Mouse (Mus musculus) neural tube, embryonic 13.5 days (tissue): ENCODE measurements around the gene Gjc2. TPM values are rescaled to one million over a fixed set of nuclear protein-coding genes. Genes with fewer than 3 reads are reported as not detected.
A peak's percentile ranks its signal among the peaks of the same experiment; 100 is the strongest.

ENCODE experiments used
- ATAC-seq: fragments of 200-750 bp; cut with Nextera tagmentation; 2 replicates; pipeline ENCODE4 v1.8.0; 2017; ENCODE audit warnings: low read depth, mild to moderate bottlenecking, moderate TSS enrichment, moderate library complexity
- H3K27ac ChIP-seq: fragments of 300-500 bp; sonication (generic); replicated peaks from 2 replicates; pipeline ENCODE4 v1.5.1; 2015; ENCODE audit warnings: moderate library complexity, mild to moderate bottlenecking, inconsistent platforms
- H3K27me3 ChIP-seq: fragments of 300-500 bp; sonication (generic); 2 replicates; pipeline ENCODE4 v1.6.1; 2015; ENCODE audit warnings: mild to moderate bottlenecking, inconsistent platforms
- H3K36me3 ChIP-seq: fragments of 300-500 bp; sonication (generic); 2 replicates; pipeline ENCODE4 v1.6.1; 2015; ENCODE audit warnings: mild to moderate bottlenecking, inconsistent platforms
- H3K4me1 ChIP-seq: fragments of 300-500 bp; sonication (generic); replicated peaks from 2 replicates; pipeline ENCODE4 v1.6.1; 2015; ENCODE audit warnings: inconsistent platforms
- H3K4me2 ChIP-seq: fragments of 300-500 bp; sonication (generic); 2 replicates; pipeline ENCODE4 v1.6.1; 2015; ENCODE audit warnings: inconsistent platforms, mild to moderate bottlenecking, moderate library complexity
- H3K4me3 ChIP-seq: fragments of 300-500 bp; sonication (generic); 2 replicates; pipeline ENCODE4 v1.5.1; 2015; ENCODE audit warnings: mild to moderate bottlenecking, inconsistent platforms
- H3K9ac ChIP-seq: fragments of 300-500 bp; sonication (generic); 2 replicates; pipeline ENCODE4 v1.6.1; 2015; ENCODE audit warnings: moderate library complexity, mild to moderate bottlenecking, inconsistent platforms
- H3K9me3 ChIP-seq: fragments of 300-500 bp; sonication (generic); 2 replicates; pipeline ENCODE4 v1.6.1; 2016; ENCODE audit warnings: inconsistent platforms
- WGBS: fragments of 180-500 bp; shearing (Covaris S2); methylation state at CpG from one replicate; pipeline ENCODE4 v1.1.7; 2015; 5-methylcytosine and 5-hydroxymethylcytosine counted together
- polyA plus RNA-seq: library from polyadenylated mRNA; unstranded; fragments of >200 nt; fragmentation: Nextera tagmentation; extraction: Ambion mirVana; gene quantifications from 2 replicates; pipeline ENCODE4 v1.2.1, GENCODE M21; 2015

Gjc2 gene
- polyA plus RNA-seq, 1 experiment from 2014 or later, result 0.17 TPM

DNA sequence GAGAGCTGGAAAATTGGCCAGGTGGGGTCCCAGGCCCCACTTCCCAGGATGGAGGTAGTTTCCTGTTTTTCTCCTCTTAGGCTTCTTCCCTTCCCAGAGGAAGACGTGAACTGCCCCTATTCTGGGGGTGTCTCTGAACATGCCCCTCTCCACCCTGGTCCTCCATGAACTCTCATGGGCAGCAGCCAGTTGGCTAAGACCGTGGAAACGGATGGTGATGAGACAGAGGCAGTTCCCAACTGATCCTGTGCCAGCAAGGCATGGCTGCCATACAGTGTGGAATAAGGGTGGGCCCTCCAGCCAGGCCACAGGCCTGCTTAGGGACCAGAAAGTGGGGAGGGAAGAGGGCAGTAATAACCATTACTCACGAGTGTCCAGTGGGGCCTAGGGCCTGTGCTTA is 12.5 kb downstream of the Gjc2 start:
- H3K27me3 ChIP-seq, result peaks cover 32% of the 10 kb centered on the region
- no peak overlapping the region for H3K4me2 ChIP-seq
- no peak overlapping the region for H3K27ac ChIP-seq
- WGBS, result 69% methylated on average over 4 of the region's 4 CpGs
- H3K4me3 ChIP-seq, result no peak overlapping the region
- no peaks in the 10 kb centered on the region for H3K36me3 ChIP-seq
- no peak for ATAC-seq
- H3K9ac ChIP-seq, result no peak overlapping the region
- H3K9me3 ChIP-seq, result no peaks in the 10 kb centered on the region
- H3K4me1 ChIP-seq, result no peaks in the 10 kb centered on the region; the same call in 1 of the 2 replicates

DNA sequence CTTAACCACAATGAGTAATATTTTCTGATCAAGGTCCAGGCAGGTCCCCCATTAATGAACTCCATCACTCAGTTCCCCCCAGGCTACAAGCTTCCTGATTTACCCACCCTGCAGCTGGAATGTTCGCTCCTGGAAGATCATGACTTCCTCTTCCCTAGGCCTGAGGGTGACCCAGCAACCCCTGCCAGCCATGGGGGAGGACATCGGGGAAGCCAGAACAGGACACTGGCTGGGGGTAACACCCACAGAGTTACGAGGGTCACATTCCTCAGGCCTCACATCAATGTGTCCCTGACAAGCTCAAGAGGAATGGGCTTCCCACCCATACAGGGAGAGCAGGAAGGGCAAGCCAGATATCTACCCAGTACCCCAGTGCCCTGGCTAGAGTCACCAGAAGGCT is 13.2 kb downstream of the Gjc2 start:
- Histone ChIP-seq H3K27ac (no peak overlapping the region), H3K36me3 (no peaks in the 10 kb centered on the region), H3K4me3 (no peak overlapping the region), H3K4me1 (no peaks in the 10 kb centered on the region; the same call in 1 of the 2 replicates), H3K9me3 (no peaks in the 10 kb centered on the region), H3K4me2 (no peak overlapping the region), H3K27me3 (peaks cover 24% of the 10 kb centered on the region), H3K9ac (no peak overlapping the region)
- no peak for ATAC-seq
- 70% methylated on average over 3 of the region's 3 CpGs for WGBS

DNA sequence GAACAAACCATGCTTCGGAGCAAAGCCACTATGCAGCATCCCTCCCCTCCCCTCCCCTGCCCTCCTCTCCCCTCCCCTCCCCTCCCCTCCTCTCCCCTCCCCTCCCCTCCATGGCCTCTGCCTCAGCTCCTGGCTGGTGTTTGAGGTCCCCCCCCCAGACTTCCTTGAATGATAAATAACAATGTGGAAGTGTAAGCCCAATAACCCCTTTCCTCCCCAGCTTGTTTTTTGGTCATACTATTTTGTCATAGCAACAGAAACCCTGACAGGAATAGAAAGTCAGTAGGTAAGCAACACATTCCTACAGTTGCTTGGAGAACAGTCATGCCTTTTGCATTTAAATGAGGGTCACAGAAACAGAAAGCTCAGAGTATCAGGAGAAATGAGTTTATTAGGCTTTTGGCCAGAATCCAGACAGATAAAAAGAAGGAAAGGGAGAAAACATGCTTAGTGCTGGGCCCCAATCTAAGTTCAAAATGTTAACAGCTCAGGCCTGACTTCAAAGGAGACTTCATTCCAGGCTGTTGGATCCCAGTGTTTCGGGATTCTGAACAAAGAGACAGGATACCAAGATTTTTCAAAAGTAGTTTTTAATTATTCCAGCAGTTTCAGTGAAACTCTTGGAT is 17.3 kb downstream of the Gjc2 start:
- H3K4me2 ChIP-seq, result no peak overlapping the region
- H3K36me3 ChIP-seq, result peaks cover 6% of the 10 kb centered on the region; the same call in 1 of the 2 replicates
- H3K4me1 ChIP-seq, result peaks cover 22% of the 10 kb centered on the region
- ATAC-seq, result no peak
- no peak overlapping the region for H3K4me3 ChIP-seq
- no peak overlapping the region for H3K27ac ChIP-seq
- no peaks in the 10 kb centered on the region for H3K9me3 ChIP-seq
- WGBS, result 51% methylated on average over 2 of the region's 2 CpGs
- H3K27me3 ChIP-seq, result no peaks in the 10 kb centered on the region
- no peak overlapping the region for H3K9ac ChIP-seq

DNA sequence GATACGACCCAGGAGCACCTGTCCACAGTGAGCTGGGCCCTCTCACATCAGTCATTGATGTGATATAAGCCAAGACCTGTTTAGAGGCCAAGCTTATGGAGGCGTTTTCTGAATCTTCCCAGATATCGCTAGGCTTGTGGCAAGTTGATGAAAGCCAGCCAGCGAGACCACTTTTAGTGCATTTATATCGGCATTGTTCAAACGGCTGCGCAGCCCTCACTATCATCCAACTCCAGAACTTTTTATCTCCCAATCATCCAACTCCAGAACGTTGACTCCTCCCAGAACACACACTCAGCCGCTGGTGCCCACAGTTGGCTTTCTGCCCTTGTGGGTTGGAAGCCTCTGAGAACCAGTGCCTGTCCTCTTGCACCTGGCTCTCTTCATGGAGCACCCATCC is 18.6 kb downstream of the Gjc2 start:
- peak overlapping the region; percentile 69 for H3K4me2 ChIP-seq
- no peak for ATAC-seq
- no peaks in the 10 kb centered on the region for H3K9me3 ChIP-seq
- H3K36me3 ChIP-seq, result peaks cover 8% of the 10 kb centered on the region; the same call in 1 of the 2 replicates
- no peak overlapping the region for H3K9ac ChIP-seq
- no peaks in the 10 kb centered on the region for H3K27me3 ChIP-seq
- 84% methylated on average over 9 of the region's 9 CpGs for WGBS
- H3K4me3 ChIP-seq, result peak overlapping the region; percentile 58
- H3K4me1 ChIP-seq, result peaks cover 22% of the 10 kb centered on the region
- H3K27ac ChIP-seq, result peak overlapping the region; percentile 98; the same call in 1 of the 2 replicates

DNA sequence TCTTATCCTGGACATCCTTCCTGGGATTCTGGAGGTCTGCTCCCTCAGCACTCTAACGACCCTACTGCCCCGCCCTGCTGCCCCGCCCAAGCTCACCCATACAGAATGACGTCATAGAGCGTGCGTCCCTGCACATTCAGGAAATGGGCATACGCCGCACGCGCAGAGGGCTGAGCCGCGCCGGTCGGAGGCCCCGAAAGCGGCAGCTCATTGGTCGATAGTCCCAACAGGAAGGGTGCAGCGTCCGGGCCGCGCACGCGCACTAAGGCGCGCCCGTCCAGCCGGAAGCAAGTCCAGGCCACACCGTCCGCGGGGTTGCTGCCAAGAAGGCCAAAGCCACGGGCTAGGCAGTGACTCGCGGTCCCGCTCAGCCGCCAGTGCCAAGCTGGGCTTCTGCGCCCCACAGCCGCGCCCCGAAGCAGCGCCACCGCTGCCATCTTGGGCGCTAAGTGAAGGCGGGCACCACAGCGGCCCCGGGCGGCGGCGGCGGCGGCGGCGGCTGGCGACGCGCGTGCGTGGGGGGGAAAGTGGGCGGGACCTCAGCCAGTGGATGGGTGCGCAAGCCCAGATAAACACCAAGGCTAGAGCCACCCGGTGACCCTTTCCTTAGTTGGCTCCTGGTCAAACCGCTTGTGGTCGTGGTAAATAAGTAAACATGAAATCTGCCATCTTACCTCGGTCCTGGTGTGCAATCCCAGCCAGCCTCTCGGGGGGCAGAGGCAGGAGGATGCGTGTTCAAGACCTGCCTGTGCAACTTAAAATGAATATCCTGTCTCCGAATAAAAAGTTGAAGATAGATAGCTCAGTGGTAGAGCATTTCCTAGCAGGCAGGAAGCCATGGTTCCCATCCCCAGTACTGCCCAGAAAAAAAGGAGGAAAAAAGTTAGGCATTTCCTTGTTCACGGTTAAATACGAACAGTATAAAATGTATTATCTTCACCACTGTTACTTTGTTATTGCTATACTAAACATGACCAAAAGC is 19.5 kb downstream of the Gjc2 start, which contains the start of gene Iba57:
Gene Iba57, minus strand, starts transcription at position 485 of the 982 bp plus-strand sequence.
- Histone ChIP-seq H3K36me3 (peaks cover 11% of the 10 kb centered on the region; the same call in 1 of the 2 replicates), H3K9me3 (no peaks in the 10 kb centered on the region), H3K27me3 (no peaks in the 10 kb centered on the region), H3K4me2 (peak within 1 kb of the TSS; percentile 69), H3K4me1 (peaks cover 22% of the 10 kb centered on the region), H3K27ac (peak within 1 kb of the TSS; percentile 98), H3K9ac (peak within 1 kb of the TSS; percentile 78), H3K4me3 (peak within 1 kb of the TSS; percentile 58)
- WGBS, result 3% methylated on average over 68 of the region's 68 CpGs
- ATAC-seq, result peak; percentile 98

DNA sequence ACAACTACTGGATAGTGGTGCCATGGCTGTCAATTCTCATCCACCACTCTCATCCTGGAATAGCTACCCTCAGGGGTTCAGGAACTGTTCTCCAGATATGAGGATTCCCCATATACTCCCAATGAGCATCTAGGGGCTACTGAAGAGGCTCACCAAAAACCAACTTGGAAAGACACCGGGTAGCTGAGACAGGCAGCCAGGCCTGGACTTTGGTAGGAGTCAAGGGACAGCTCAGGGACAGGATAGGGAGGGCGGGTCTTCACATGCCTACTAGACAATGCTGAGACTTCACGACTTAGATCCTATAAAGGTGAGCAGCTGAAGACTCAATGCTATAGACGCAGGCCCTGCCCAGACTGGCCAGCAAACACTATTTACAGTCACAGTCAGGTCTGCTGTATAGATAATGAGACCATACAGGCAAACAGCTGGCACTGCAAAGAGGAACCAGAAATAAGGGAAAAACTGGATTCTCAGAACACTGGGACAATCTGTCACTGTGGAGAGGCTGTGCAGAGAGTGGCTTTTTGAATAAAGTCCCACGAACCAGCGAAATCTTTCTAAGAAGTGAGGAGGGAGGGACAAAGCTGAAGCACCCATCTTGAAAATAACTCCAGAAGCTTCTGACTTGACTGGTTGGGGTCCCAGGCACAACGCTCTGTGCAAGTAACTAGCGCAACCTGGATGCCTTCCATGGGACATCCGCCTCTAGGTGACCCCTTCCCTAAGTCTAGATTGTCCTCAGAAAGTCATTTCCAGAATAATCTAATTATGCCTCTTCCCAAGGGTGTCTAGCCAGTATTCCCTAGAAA is 20.4 kb downstream of the Gjc2 start:
- peak overlapping the region; percentile 78 for H3K9ac ChIP-seq
- H3K27ac ChIP-seq, result peak overlapping the region; percentile 98
- H3K36me3 ChIP-seq, result peaks cover 19% of the 10 kb centered on the region
- WGBS, result 62% methylated on average over 9 of the region's 9 CpGs
- H3K4me2 ChIP-seq, result peak overlapping the region; percentile 69
- ATAC-seq, result peak; percentile 54; the same call in 1 of the 2 replicates
- no peaks in the 10 kb centered on the region for H3K9me3 ChIP-seq
- peak overlapping the region; percentile 58 for H3K4me3 ChIP-seq
- peaks cover 22% of the 10 kb centered on the region for H3K4me1 ChIP-seq
- no peaks in the 10 kb centered on the region for H3K27me3 ChIP-seq

DNA sequence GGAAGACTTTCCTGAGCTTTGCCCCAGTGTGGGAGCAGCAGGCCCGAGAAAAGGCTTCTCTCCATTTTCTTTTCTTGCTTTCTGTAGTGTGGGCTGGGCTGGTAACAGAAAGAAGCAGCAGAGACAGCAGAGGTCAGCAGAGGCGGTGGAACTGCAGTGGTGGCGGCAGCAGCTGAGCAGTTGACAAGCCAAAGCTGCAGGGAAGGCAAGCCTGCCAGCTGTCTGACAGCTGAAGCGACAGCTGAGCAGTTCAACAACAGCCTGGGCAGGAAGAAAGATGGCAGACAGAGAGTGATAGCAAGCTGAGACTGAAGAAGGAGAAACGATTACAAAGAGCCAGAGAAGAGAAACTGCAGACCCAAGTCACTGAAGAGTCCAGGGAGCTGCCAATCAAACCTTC is 21.6 kb downstream of the Gjc2 start:
- Histone ChIP-seq H3K9ac (no peak overlapping the region), H3K9me3 (no peaks in the 10 kb centered on the region), H3K4me1 (peaks cover 22% of the 10 kb centered on the region), H3K27ac (no peak overlapping the region), H3K4me2 (no peak overlapping the region), H3K4me3 (no peak overlapping the region), H3K36me3 (peaks cover 31% of the 10 kb centered on the region), H3K27me3 (no peaks in the 10 kb centered on the region)
- ATAC-seq, result no peak
- WGBS, result 84% methylated on average over 5 of the region's 5 CpGs

DNA sequence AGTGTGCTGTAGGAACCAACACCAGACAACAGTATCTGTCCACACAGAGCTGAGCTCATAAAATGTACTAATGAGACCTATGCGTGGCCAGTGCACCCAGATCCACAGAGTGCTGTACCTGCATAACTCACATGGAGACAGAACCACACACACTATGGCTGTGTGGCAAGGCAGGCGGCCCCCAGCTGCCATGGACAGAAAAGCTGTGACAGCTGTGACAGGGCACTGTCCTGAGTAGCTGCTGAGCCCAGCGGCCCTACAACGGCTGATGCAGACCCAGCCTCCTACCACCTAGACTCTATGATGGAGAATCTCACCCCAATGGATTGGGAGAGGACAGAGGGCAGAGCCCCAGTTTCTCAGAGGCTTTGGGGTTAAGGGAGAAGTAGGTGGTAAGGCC is 23.5 kb downstream of the Gjc2 start:
- Histone ChIP-seq H3K9me3 (no peaks in the 10 kb centered on the region), H3K36me3 (peaks cover 39% of the 10 kb centered on the region), H3K4me3 (no peak overlapping the region), H3K9ac (no peak overlapping the region), H3K4me2 (no peak overlapping the region), H3K27me3 (no peaks in the 10 kb centered on the region), H3K4me1 (peaks cover 22% of the 10 kb centered on the region), H3K27ac (no peak overlapping the region)
- no peak for ATAC-seq
- WGBS, result 91% methylated on average over 4 of the region's 4 CpGs

DNA sequence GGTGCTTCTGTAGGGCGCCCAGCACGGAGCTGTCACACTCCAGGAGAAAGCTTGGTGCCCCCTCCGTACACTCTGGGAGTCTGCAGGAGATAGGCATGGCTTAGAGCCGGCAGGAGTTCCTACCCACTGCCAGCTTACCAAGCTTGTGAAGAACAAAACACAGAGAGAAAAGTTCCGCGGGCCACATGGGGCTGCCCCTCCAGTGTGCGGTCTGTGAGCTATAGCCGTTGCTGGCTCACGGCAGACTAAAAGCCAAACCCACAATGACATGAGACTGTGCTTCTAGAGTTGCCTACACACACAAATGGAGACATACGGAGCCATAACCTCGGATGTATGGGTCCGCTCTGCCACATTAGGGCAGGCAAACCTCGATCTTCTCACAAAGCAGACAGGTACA is 23.9 kb downstream of the Gjc2 start:
- no peak overlapping the region for H3K27ac ChIP-seq
- H3K9me3 ChIP-seq, result no peaks in the 10 kb centered on the region
- H3K27me3 ChIP-seq, result no peaks in the 10 kb centered on the region
- no peak overlapping the region for H3K9ac ChIP-seq
- no peak for ATAC-seq
- peaks cover 18% of the 10 kb centered on the region for H3K4me1 ChIP-seq
- H3K4me3 ChIP-seq, result no peak overlapping the region
- H3K4me2 ChIP-seq, result no peak overlapping the region
- WGBS, result 94% methylated on average over 13 of the region's 13 CpGs
- H3K36me3 ChIP-seq, result peaks cover 39% of the 10 kb centered on the region

DNA sequence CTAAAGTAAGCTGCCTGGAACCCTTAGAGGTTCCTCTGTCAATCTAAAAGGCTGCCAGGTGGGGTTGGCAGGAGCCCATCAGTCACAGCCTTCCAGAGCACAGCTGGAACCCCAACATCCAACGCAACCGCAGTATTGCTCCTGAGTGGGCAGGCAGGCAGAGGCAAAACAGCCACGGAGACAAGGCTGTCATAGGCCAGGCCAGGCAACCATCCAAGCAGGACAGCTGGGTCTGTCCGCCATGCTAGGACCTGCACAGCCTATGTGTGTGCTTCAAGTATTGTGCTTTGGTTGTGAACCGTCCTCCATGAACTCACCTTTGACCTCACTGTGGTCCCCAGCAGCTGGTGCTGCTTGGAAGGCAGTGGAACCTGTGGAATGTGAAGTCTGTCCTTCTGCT is 27.1 kb downstream of the Gjc2 start:
- Histone ChIP-seq H3K9me3 (no peaks in the 10 kb centered on the region), H3K36me3 (peaks cover 35% of the 10 kb centered on the region), H3K4me3 (no peak overlapping the region), H3K4me2 (no peak overlapping the region), H3K27me3 (no peaks in the 10 kb centered on the region), H3K27ac (no peak overlapping the region), H3K4me1 (no peaks in the 10 kb centered on the region), H3K9ac (no peak overlapping the region)
- ATAC-seq, result no peak
- WGBS, result 88% methylated on average over 5 of the region's 5 CpGs

DNA sequence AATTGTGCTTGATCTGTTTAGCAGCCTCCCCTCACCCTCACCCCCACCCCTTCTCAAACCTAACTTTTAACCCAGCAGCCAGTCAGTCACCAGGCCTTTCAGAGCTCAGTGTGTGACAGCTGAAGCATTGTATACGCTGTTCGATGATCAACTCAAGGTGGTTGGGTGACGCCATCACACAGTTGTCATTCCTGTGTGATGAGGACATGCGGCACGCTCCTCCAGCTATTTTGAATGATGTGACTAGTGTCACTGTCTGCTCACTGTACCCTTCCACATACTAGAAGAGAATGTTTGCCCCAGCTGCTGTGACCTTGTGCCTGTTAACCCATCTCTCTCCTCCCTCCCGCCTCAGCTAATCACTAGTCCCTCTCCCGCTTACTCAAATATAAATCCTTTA is 28.8 kb downstream of the Gjc2 start:
- H3K4me3 ChIP-seq, result no peak overlapping the region
- no peak overlapping the region for H3K4me2 ChIP-seq
- no peak overlapping the region for H3K27ac ChIP-seq
- H3K4me1 ChIP-seq, result no peaks in the 10 kb centered on the region
- 89% methylated on average over 7 of the region's 7 CpGs for WGBS
- H3K36me3 ChIP-seq, result peaks cover 31% of the 10 kb centered on the region
- no peaks in the 10 kb centered on the region for H3K27me3 ChIP-seq
- H3K9me3 ChIP-seq, result no peaks in the 10 kb centered on the region
- no peak overlapping the region for H3K9ac ChIP-seq
- ATAC-seq, result no peak
